Mouse (Mus musculus): Measurements from ENCODE around the gene Fcrl6.
A peak's percentile ranks its signal among the peaks of the same experiment; 100 is the strongest.

The Fcrl6 gene

GRCm38 (mm10) chr1:172602326-172602725 is at the start of gene Fcrl6:
Gene Fcrl6, minus strand, starts transcription at chr1:172602551.
- no peak for DNase-seq

GRCm38 (mm10) chr1:172651288-172651987 is 49.1 kb upstream of the Fcrl6 start:
- no peak for DNase-seq

GRCm38 (mm10) chr1:172650519-172651287 is 48.4 kb upstream of the Fcrl6 start:
- DNase-seq: no peak

- no peak for DNase-seq
These were observed 47.0 kb upstream of the Fcrl6 start for GRCm38 (mm10) chr1:172649396-172649795.

- DNase-seq: no peak
These were observed 44.9 kb upstream of the Fcrl6 start for GRCm38 (mm10) chr1:172647236-172647635.

- no peak for DNase-seq
These were observed 36.4 kb upstream of the Fcrl6 start for GRCm38 (mm10) chr1:172638781-172639180.

- no peak for DNase-seq
These were observed 35.5 kb upstream of the Fcrl6 start for GRCm38 (mm10) chr1:172637801-172638200.

- no peak for DNase-seq
These were observed 33.9 kb upstream of the Fcrl6 start for GRCm38 (mm10) chr1:172636266-172636665.

GRCm38 (mm10) chr1:172635258-172635657 is 32.9 kb upstream of the Fcrl6 start:
- DNase-seq: no peak

GRCm38 (mm10) chr1:172634136-172634535 is 31.8 kb upstream of the Fcrl6 start:
- no peak for DNase-seq

GRCm38 (mm10) chr1:172632451-172633326 is 30.3 kb upstream of the Fcrl6 start, which contains the start of gene Dusp23:
Gene Dusp23, minus strand, starts transcription at chr1:172632962.
- peak; percentile 96 to 98 for DNase-seq

GRCm38 (mm10) chr1:172631721-172632120 is 29.4 kb upstream of the Fcrl6 start:
- no peak for DNase-seq

- DNase-seq: no peak
These were observed 27.5 kb upstream of the Fcrl6 start for GRCm38 (mm10) chr1:172629831-172630230.

GRCm38 (mm10) chr1:172626306-172626705 is 24.0 kb upstream of the Fcrl6 start:
- DNase-seq: no peak

GRCm38 (mm10) chr1:172624081-172624480 is 21.7 kb upstream of the Fcrl6 start:
- no peak for DNase-seq

GRCm38 (mm10) chr1:172623599-172623998 is 21.2 kb upstream of the Fcrl6 start:
- DNase-seq: no peak

GRCm38 (mm10) chr1:172619235-172619634 is 16.9 kb upstream of the Fcrl6 start:
- DNase-seq: peak; percentile 65 to 78

- DNase-seq: no peak
These were observed 15.8 kb upstream of the Fcrl6 start for GRCm38 (mm10) chr1:172618141-172618540.

- no peak for DNase-seq
These were observed 15.2 kb upstream of the Fcrl6 start for GRCm38 (mm10) chr1:172617365-172618076.

GRCm38 (mm10) chr1:172616537-172617300 is 14.4 kb upstream of the Fcrl6 start:
- no peak for DNase-seq

GRCm38 (mm10) chr1:172615412-172615811 is 13.1 kb upstream of the Fcrl6 start:
- DNase-seq: no peak

- no peak for DNase-seq
These were observed 12.3 kb upstream of the Fcrl6 start for GRCm38 (mm10) chr1:172614654-172615053.
